Mouse (Mus musculus) G1E (cell line): ENCODE measurements around the gene Arrdc2.

Experiments
- CTCF ChIP-seq: IDR thresholded peaks from 2 replicates; pipeline ENCODE4 v1.5.1; 2012; ENCODE audit warnings: low read depth, low read length, inconsistent platforms, mixed read lengths
- GATA2 ChIP-seq: IDR thresholded peaks from 2 replicates; pipeline ENCODE4 v1.6.1; 2012; ENCODE audit warnings: low read depth, low read length, inconsistent platforms, borderline replicate concordance

DNA sequence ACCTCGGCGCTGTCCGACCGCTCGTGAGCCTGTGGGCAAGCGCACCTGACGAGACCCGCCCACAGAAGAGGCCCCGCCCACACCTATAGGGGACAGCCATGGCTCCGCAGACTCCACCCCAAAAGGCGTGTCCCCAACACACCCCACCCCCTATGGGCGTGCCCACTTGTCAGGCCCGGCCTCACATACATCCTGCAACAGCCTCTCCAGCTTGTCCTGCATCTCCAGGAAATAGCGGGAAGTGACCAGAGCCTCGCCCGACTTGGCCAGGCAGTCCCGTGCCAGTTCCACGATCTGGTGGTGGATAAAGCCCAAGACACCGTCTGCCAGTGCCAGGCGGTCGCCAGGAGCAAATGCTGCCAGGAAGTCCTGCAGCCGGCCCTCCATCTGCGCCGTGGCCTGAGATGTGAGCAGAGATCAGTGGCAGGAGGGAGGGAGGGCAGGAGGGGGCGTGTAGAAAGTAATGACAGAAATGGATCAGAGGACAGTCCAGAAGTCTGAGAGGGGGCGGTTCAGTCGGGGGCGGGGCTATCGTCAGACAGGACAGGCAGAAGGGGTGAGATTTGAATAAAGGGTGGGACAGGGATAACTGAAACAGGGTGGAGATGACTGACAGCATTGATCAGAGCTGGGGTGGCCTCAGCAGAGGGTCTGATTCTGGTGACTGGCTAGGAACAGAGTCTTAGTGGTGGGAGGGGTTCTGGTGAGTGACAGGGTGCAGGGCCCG lies 51.4 kb downstream of the Arrdc2 start:
- TF ChIP-seq GATA2 (no peak), CTCF (no peak)
